Mouse (Mus musculus) embryonic facial prominence, embryonic 12.5 days (tissue): Measurements from ENCODE around the gene Nucb1. TPM values are rescaled to one million over a fixed set of nuclear protein-coding genes. Genes with fewer than 3 reads are reported as not detected.
"Not testable (repeated sequence)": the region's sequence is repeated elsewhere in the genome, so short reads cannot be mapped to it uniquely, and the experiment has no call there.

ENCODE experiments used
- ATAC-seq: fragments of 200-750 bp; cut with Nextera tagmentation; 2 replicates; pipeline ENCODE4 v1.8.0; 2017; ENCODE audit not compliant: insufficient number of reproducible peaks, insufficient read depth, low FRiP score, low TSS enrichment
- H3K27ac ChIP-seq: fragments of 300-500 bp; sonication (generic); 2 replicates; pipeline ENCODE4 v1.5.1; 2016; ENCODE audit warnings: mild to moderate bottlenecking
- H3K27me3 ChIP-seq: fragments of 300-500 bp; sonication (generic); 2 replicates; pipeline ENCODE4 v1.6.1; 2016; ENCODE audit warnings: mild to moderate bottlenecking, moderate library complexity
- H3K36me3 ChIP-seq: fragments of 300-500 bp; sonication (generic); 2 replicates; pipeline ENCODE4 v1.6.1; 2016; ENCODE audit warnings: mild to moderate bottlenecking
- H3K4me1 ChIP-seq: fragments of 300-500 bp; sonication (generic); 2 replicates; pipeline ENCODE4 v1.6.1; 2016
- H3K4me2 ChIP-seq: fragments of 300-500 bp; sonication (generic); replicated peaks from 2 replicates; pipeline ENCODE4 v1.6.1; 2016; ENCODE audit warnings: mild to moderate bottlenecking, moderate library complexity
- H3K4me3 ChIP-seq: fragments of 300-500 bp; sonication (generic); 2 replicates; pipeline ENCODE4 v1.5.1; 2016; ENCODE audit warnings: mild to moderate bottlenecking
- H3K9ac ChIP-seq: fragments of 300-500 bp; sonication (generic); 2 replicates; pipeline ENCODE4 v1.6.1; 2016; ENCODE audit warnings: mild to moderate bottlenecking, moderate library complexity
- H3K9me3 ChIP-seq: fragments of 300-500 bp; sonication (generic); 2 replicates; pipeline ENCODE4 v1.6.1; 2016; ENCODE audit warnings: mild to moderate bottlenecking, moderate library complexity
- WGBS: fragments of 180-500 bp; shearing (Covaris S2); methylation state at CpG from one replicate; pipeline ENCODE4 v1.1.7; 2016; 5-methylcytosine and 5-hydroxymethylcytosine counted together
- polyA plus RNA-seq: library from polyadenylated mRNA; unstranded; fragments of >200 nt; fragmentation: Nextera tagmentation; extraction: Ambion mirVana; gene quantifications from 2 replicates; pipeline ENCODE4 v1.2.1, GENCODE M21; 2016

Nucb1 gene
- polyA plus RNA-seq, 1 experiment from 2014 or later = 172 TPM

GRCm38 (mm10) chr7:45523678-45524170, 13.5 kb upstream of the Nucb1 start:
- 82% methylated on average over 13 of the region's 13 CpGs for WGBS
- Histone ChIP-seq H3K4me2 (peak overlapping the region; percentile 11; the same call in 1 of the 2 replicates), H3K27ac (0 out of 2 replicates have a peak overlapping the region, but pooled peaks have one; percentile 11), H3K27me3 (no peaks in the 10 kb centered on the region), H3K4me1 (peaks cover 24% of the 10 kb centered on the region), H3K9me3 (no peaks in the 10 kb centered on the region), H3K9ac (no peak overlapping the region), H3K4me3 (peak overlapping the region; percentile 18), H3K36me3 (0 out of 2 replicates have a peak, but pooled peaks cover 8% of the 10 kb centered on the region)
- ATAC-seq = no peak

GRCm38 (mm10) chr7:45522957-45523676, 12.9 kb upstream of the Nucb1 start:
- Histone ChIP-seq H3K9ac (no peak overlapping the region), H3K4me2 (peak overlapping the region; percentile 11; the same call in 1 of the 2 replicates)
- WGBS = 68% methylated on average over 18 of the region's 18 CpGs

GRCm38 (mm10) chr7:45522194-45522752, 12.1 kb upstream of the Nucb1 start:
- peaks cover 24% of the 10 kb centered on the region for H3K4me1 ChIP-seq
- peak overlapping the region; percentile 46; the same call in 1 of the 2 replicates for H3K9ac ChIP-seq
- no peaks in the 10 kb centered on the region for H3K9me3 ChIP-seq
- H3K4me2 ChIP-seq = peak overlapping the region; percentile 45
- 0 out of 2 replicates have a peak, but pooled peaks cover 8% of the 10 kb centered on the region for H3K36me3 ChIP-seq
- no peaks in the 10 kb centered on the region for H3K27me3 ChIP-seq
- H3K27ac ChIP-seq = 0 out of 2 replicates have a peak overlapping the region, but pooled peaks have one; percentile 79
- WGBS = 53% methylated on average over 16 of the region's 16 CpGs
- H3K4me3 ChIP-seq = peak overlapping the region; percentile 42
- ATAC-seq = no peak

More at GRCm38 (mm10) chr7:45522957-45523676, 12.9 kb upstream of the Nucb1 start:
- peak overlapping the region; percentile 18; the same call in 1 of the 2 replicates for H3K4me3 ChIP-seq
- no peaks in the 10 kb centered on the region for H3K27me3 ChIP-seq
- H3K36me3 ChIP-seq = 0 out of 2 replicates have a peak, but pooled peaks cover 8% of the 10 kb centered on the region
- ATAC-seq = no peak
- H3K9me3 ChIP-seq = no peaks in the 10 kb centered on the region
- peaks cover 24% of the 10 kb centered on the region for H3K4me1 ChIP-seq
- 0 out of 2 replicates have a peak overlapping the region, but pooled peaks have one; percentile 0 for H3K27ac ChIP-seq

GRCm38 (mm10) chr7:45521728-45522184, 11.6 kb upstream of the Nucb1 start:
- WGBS = 1% methylated on average over 28 of the region's 28 CpGs
- no peaks in the 10 kb centered on the region for H3K9me3 ChIP-seq
- 0 out of 2 replicates have a peak, but pooled peaks cover 8% of the 10 kb centered on the region for H3K36me3 ChIP-seq
- H3K4me1 ChIP-seq = peaks cover 24% of the 10 kb centered on the region
- peak overlapping the region; percentile 46 for H3K9ac ChIP-seq
- ATAC-seq = peak; percentile 57; the same call in 1 of the 2 replicates
- peak overlapping the region; percentile 42 for H3K4me3 ChIP-seq
- H3K4me2 ChIP-seq = peak overlapping the region; percentile 45
- no peaks in the 10 kb centered on the region for H3K27me3 ChIP-seq
- peak overlapping the region; percentile 79; the same call in 1 of the 2 replicates for H3K27ac ChIP-seq

- H3K27ac ChIP-seq = no peak overlapping the region
- no peak overlapping the region for H3K4me2 ChIP-seq
- H3K9me3 ChIP-seq = no peaks in the 10 kb centered on the region
- H3K4me1 ChIP-seq = peaks cover 24% of the 10 kb centered on the region
- H3K4me3 ChIP-seq = no peak overlapping the region
- H3K9ac ChIP-seq = no peak overlapping the region
- H3K27me3 ChIP-seq = no peaks in the 10 kb centered on the region
- H3K36me3 ChIP-seq = 0 out of 2 replicates have a peak, but pooled peaks cover 8% of the 10 kb centered on the region
- no peak for ATAC-seq
- 93% methylated on average over 7 of the region's 7 CpGs for WGBS
Observed at GRCm38 (mm10) chr7:45520605-45521004, 10.4 kb upstream of the Nucb1 start.

- Histone ChIP-seq H3K4me2 (no peak overlapping the region), H3K27me3 (no peaks in the 10 kb centered on the region), H3K9ac (no peak overlapping the region), H3K4me3 (no peak overlapping the region), H3K36me3 (0 out of 2 replicates have a peak, but pooled peaks cover 3% of the 10 kb centered on the region), H3K9me3 (no peaks in the 10 kb centered on the region), H3K27ac (no peak overlapping the region), H3K4me1 (peaks cover 19% of the 10 kb centered on the region)
- ATAC-seq = no peak
- 79% methylated on average over 8 of the region's 8 CpGs for WGBS
Observed at GRCm38 (mm10) chr7:45519345-45520120, 9.3 kb upstream of the Nucb1 start.

GRCm38 (mm10) chr7:45518618-45519017, 8.4 kb upstream of the Nucb1 start:
- Histone ChIP-seq H3K27me3 (no peaks in the 10 kb centered on the region), H3K36me3 (no peaks in the 10 kb centered on the region), H3K9ac (no peak overlapping the region), H3K4me2 (no peak overlapping the region), H3K9me3 (no peaks in the 10 kb centered on the region), H3K4me3 (no peak overlapping the region), H3K4me1 (peaks cover 14% of the 10 kb centered on the region), H3K27ac (no peak overlapping the region)
- ATAC-seq = no peak
- WGBS = 92% methylated on average over 16 of the region's 16 CpGs

- 73% methylated on average over 5 of the region's 5 CpGs for WGBS
- H3K27ac ChIP-seq, H3K9ac ChIP-seq, H3K9me3 ChIP-seq, H3K27me3 ChIP-seq, ATAC-seq, H3K4me2 ChIP-seq, H3K36me3 ChIP-seq, H3K4me3 ChIP-seq, H3K4me1 ChIP-seq: not testable (repeated sequence)
Observed at GRCm38 (mm10) chr7:45516846-45517245, 6.6 kb upstream of the Nucb1 start.

- H3K27me3 ChIP-seq = no peaks in the 10 kb centered on the region
- H3K27ac ChIP-seq = peak overlapping the region; percentile 57
- H3K4me2 ChIP-seq = 0 out of 2 replicates have a peak overlapping the region, but pooled peaks have one; percentile 11
- peaks cover 5% of the 10 kb centered on the region for H3K4me1 ChIP-seq
- H3K36me3 ChIP-seq = no peaks in the 10 kb centered on the region
- 13% methylated on average over 16 of the region's 16 CpGs for WGBS
- H3K9ac ChIP-seq = no peak overlapping the region
- H3K9me3 ChIP-seq = no peaks in the 10 kb centered on the region
- ATAC-seq = no peak
- no peak overlapping the region for H3K4me3 ChIP-seq
Observed at GRCm38 (mm10) chr7:45515436-45515835, 5.2 kb upstream of the Nucb1 start.

- H3K36me3 ChIP-seq = no peaks in the 10 kb centered on the region
Observed at GRCm38 (mm10) chr7:45514411-45514810, 4.2 kb upstream of the Nucb1 start.

More at GRCm38 (mm10) chr7:45514411-45514810, 4.2 kb upstream of the Nucb1 start:
- Histone ChIP-seq H3K27me3 (no peaks in the 10 kb centered on the region), H3K9me3 (no peaks in the 10 kb centered on the region), H3K4me2 (no peak overlapping the region), H3K4me3 (no peak overlapping the region), H3K27ac (0 out of 2 replicates have a peak overlapping the region, but pooled peaks have one; percentile 4), H3K9ac (no peak overlapping the region), H3K4me1 (peaks cover 8% of the 10 kb centered on the region)
- ATAC-seq = no peak
- 78% methylated on average over 7 of the region's 7 CpGs for WGBS
